Mouse (Mus musculus): Measurements from ENCODE around the gene Gas2. TPM values are rescaled to one million over a fixed set of nuclear protein-coding genes. Genes with fewer than 3 reads are reported as not detected.

The Gas2 gene
- polyA plus RNA-seq, 1 experiment from 2014 or later: 10.2 TPM

- no peak for ATAC-seq (ENCODE audit: insufficient read depth, low FRiP score)
- H3K27ac ChIP-seq (ENCODE audit: low read length): no peak overlapping the region
- no peak overlapping the region for H3K4me2 ChIP-seq (ENCODE audit: low read depth, low read length)
- no peak overlapping the region for H3K9ac ChIP-seq (ENCODE audit: low read length)
- no peak overlapping the region for H3K4me3 ChIP-seq (replicated peaks; ENCODE audit: low read length)
- no peaks in the 10 kb centered on the region for H3K9me3 ChIP-seq (replicated peaks; ENCODE audit: control insufficient read depth, low read length)
- H3K36me3 ChIP-seq (ENCODE audit: control insufficient read depth, insufficient read depth, low read length): no peaks in the 10 kb centered on the region
- H3K27me3 ChIP-seq (ENCODE audit: control insufficient read depth, insufficient read depth, low read length): no peaks in the 10 kb centered on the region
- WGBS: 69% methylated on average over 2 of the region's 2 CpGs
- H3K4me1 ChIP-seq (ENCODE audit: control insufficient read depth, insufficient read depth, low read length): no peaks in the 10 kb centered on the region
These were observed 145.3 kb downstream of the Gas2 start for GRCm38 (mm10) chr7:52007138-52007537.

GRCm38 (mm10) chr7:52013457-52013856 lies 151.6 kb downstream of the Gas2 start:
- Histone ChIP-seq H3K27me3 (ENCODE audit: control insufficient read depth, insufficient read depth, low read length) (no peaks in the 10 kb centered on the region), H3K9ac (ENCODE audit: low read length) (no peak overlapping the region), H3K4me1 (ENCODE audit: control insufficient read depth, insufficient read depth, low read length) (no peaks in the 10 kb centered on the region), H3K9me3 (replicated peaks; ENCODE audit: control insufficient read depth, low read length) (no peaks in the 10 kb centered on the region), H3K36me3 (ENCODE audit: control insufficient read depth, insufficient read depth, low read length) (no peaks in the 10 kb centered on the region), H3K27ac (ENCODE audit: low read length) (no peak overlapping the region), H3K4me3 (replicated peaks; ENCODE audit: low read length) (no peak overlapping the region), H3K4me2 (ENCODE audit: low read depth, low read length) (no peak overlapping the region)
- no peak for ATAC-seq (ENCODE audit: insufficient read depth, low FRiP score)
- 74% methylated on average over 7 of the region's 7 CpGs for WGBS

- H3K4me1 ChIP-seq (ENCODE audit: control insufficient read depth, insufficient read depth, low read length): no peaks in the 10 kb centered on the region
- no peak for ATAC-seq (ENCODE audit: insufficient read depth, low FRiP score)
- H3K27me3 ChIP-seq (ENCODE audit: control insufficient read depth, insufficient read depth, low read length): no peaks in the 10 kb centered on the region
- no peak overlapping the region for H3K4me3 ChIP-seq (replicated peaks; ENCODE audit: low read length)
- no peak overlapping the region for H3K4me2 ChIP-seq (ENCODE audit: low read depth, low read length)
- H3K27ac ChIP-seq (ENCODE audit: low read length): no peak overlapping the region
- no peaks in the 10 kb centered on the region for H3K36me3 ChIP-seq (ENCODE audit: control insufficient read depth, insufficient read depth, low read length)
- 81% methylated on average over 1 of the region's 1 CpGs for WGBS
- no peaks in the 10 kb centered on the region for H3K9me3 ChIP-seq (replicated peaks; ENCODE audit: control insufficient read depth, low read length)
- H3K9ac ChIP-seq (ENCODE audit: low read length): no peak overlapping the region
These were observed 153.4 kb downstream of the Gas2 start for GRCm38 (mm10) chr7:52015180-52015579.

- Histone ChIP-seq H3K27ac (ENCODE audit: low read length) (no peak within 1 kb of the TSS), H3K36me3 (ENCODE audit: control insufficient read depth, insufficient read depth, low read length) (no peaks in the 10 kb centered on the region), H3K9me3 (replicated peaks; ENCODE audit: control insufficient read depth, low read length) (no peaks in the 10 kb centered on the region), H3K4me3 (replicated peaks; ENCODE audit: low read length) (no peak within 1 kb of the TSS), H3K9ac (ENCODE audit: low read length) (no peak within 1 kb of the TSS), H3K27me3 (ENCODE audit: control insufficient read depth, insufficient read depth, low read length) (no peaks in the 10 kb centered on the region), H3K4me1 (ENCODE audit: control insufficient read depth, insufficient read depth, low read length) (no peaks in the 10 kb centered on the region), H3K4me2 (ENCODE audit: low read depth, low read length) (no peak within 1 kb of the TSS)
- ATAC-seq (ENCODE audit: insufficient read depth, low FRiP score): no peak
- 83% methylated on average over 3 of the region's 3 CpGs for WGBS
These were observed 153.8 kb downstream of the Gas2 start, which contains the start of gene 1700015G11Rik for GRCm38 (mm10) chr7:52015628-52016027. TSS of gene 1700015G11Rik (minus strand) at chr7:52015728.

- Histone ChIP-seq H3K9me3 (replicated peaks; ENCODE audit: control insufficient read depth, low read length) (no peaks in the 10 kb centered on the region), H3K27me3 (ENCODE audit: control insufficient read depth, insufficient read depth, low read length) (no peaks in the 10 kb centered on the region), H3K4me2 (ENCODE audit: low read depth, low read length) (no peak overlapping the region), H3K27ac (ENCODE audit: low read length) (no peak overlapping the region), H3K36me3 (ENCODE audit: control insufficient read depth, insufficient read depth, low read length) (no peaks in the 10 kb centered on the region), H3K4me3 (replicated peaks; ENCODE audit: low read length) (no peak overlapping the region), H3K4me1 (ENCODE audit: control insufficient read depth, insufficient read depth, low read length) (no peaks in the 10 kb centered on the region), H3K9ac (ENCODE audit: low read length) (no peak overlapping the region)
- WGBS: 81% methylated on average over 4 of the region's 4 CpGs
- no peak for ATAC-seq (ENCODE audit: insufficient read depth, low FRiP score)
These were observed 160.2 kb downstream of the Gas2 start for GRCm38 (mm10) chr7:52022039-52022438.

GRCm38 (mm10) chr7:52024050-52024626 lies 162.3 kb downstream of the Gas2 start:
- no peak for ATAC-seq (ENCODE audit: insufficient read depth, low FRiP score)

GRCm38 (mm10) chr7:52037600-52038582 lies 176.1 kb downstream of the Gas2 start:
- WGBS: 40% methylated on average over 8 of the region's 8 CpGs
- no peaks in the 10 kb centered on the region for H3K9me3 ChIP-seq (replicated peaks; ENCODE audit: control insufficient read depth, low read length)
- H3K36me3 ChIP-seq (ENCODE audit: control insufficient read depth, insufficient read depth, low read length): no peaks in the 10 kb centered on the region
- H3K4me2 ChIP-seq (ENCODE audit: low read depth, low read length): no peak overlapping the region
- no peak for ATAC-seq (ENCODE audit: insufficient read depth, low FRiP score)
- no peak overlapping the region for H3K27ac ChIP-seq (ENCODE audit: low read length)
- no peaks in the 10 kb centered on the region for H3K4me1 ChIP-seq (ENCODE audit: control insufficient read depth, insufficient read depth, low read length)
- no peak overlapping the region for H3K9ac ChIP-seq (ENCODE audit: low read length)
- no peak overlapping the region for H3K4me3 ChIP-seq (replicated peaks; ENCODE audit: low read length)
- H3K27me3 ChIP-seq (ENCODE audit: control insufficient read depth, insufficient read depth, low read length): no peaks in the 10 kb centered on the region

More at GRCm38 (mm10) chr7:52024050-52024626, 162.3 kb downstream of the Gas2 start:
- H3K4me3 ChIP-seq (replicated peaks; ENCODE audit: low read length): no peak overlapping the region
- 84% methylated on average over 5 of the region's 5 CpGs for WGBS
- no peaks in the 10 kb centered on the region for H3K27me3 ChIP-seq (ENCODE audit: control insufficient read depth, insufficient read depth, low read length)
- H3K4me1 ChIP-seq (ENCODE audit: control insufficient read depth, insufficient read depth, low read length): no peaks in the 10 kb centered on the region
- H3K9me3 ChIP-seq (replicated peaks; ENCODE audit: control insufficient read depth, low read length): no peaks in the 10 kb centered on the region
- H3K4me2 ChIP-seq (ENCODE audit: low read depth, low read length): no peak overlapping the region
- H3K27ac ChIP-seq (ENCODE audit: low read length): no peak overlapping the region
- no peak overlapping the region for H3K9ac ChIP-seq (ENCODE audit: low read length)
- no peaks in the 10 kb centered on the region for H3K36me3 ChIP-seq (ENCODE audit: control insufficient read depth, insufficient read depth, low read length)
